11 mouse cellular contexts compared by ENCODE assay signal in genomic region chr7:29430739-29431211, GRCm38 (mm10).
DNase-seq lines count a peak whose midpoint lies in the region; ATAC-seq and TF ChIP-seq lines count a peak whose summit lies in the region.
"Had no signal": no experiment of that assay in that cellular context is flagged by ENCODE, and none has a peak within 500 bp of the region (broad histone marks: within the 10 kb centered on the region; RNA-seq: fewer than 3 reads in every experiment).

No protein-coding gene starts in this region.

- TF ChIP-seq CTCF in lung, embryonic 14.5 days (IDR thresholded peaks at IDR 0.05; ENCODE audit: low read depth) = no peak

- no peaks in the 10 kb centered on the region for H3K9me3 ChIP-seq in forebrain, embryonic 10.5 days
- no peaks in the 10 kb centered on the region for H3K9me3 ChIP-seq in forebrain, embryonic 16.5 days (ENCODE audit: control insufficient read depth, low read length)
- H3K9me3 ChIP-seq in lung, embryonic 14.5 days (ENCODE audit: low read depth, low read length) = no peaks in the 10 kb centered on the region
- H3K9me3 ChIP-seq in hindbrain, embryonic 13.5 days = no peaks in the 10 kb centered on the region
- H3K9me3 ChIP-seq in midbrain, embryonic 16.5 days (replicated peaks; ENCODE audit: control insufficient read depth, low read length, poor library complexity, severe bottlenecking) = no peaks in the 10 kb centered on the region

- peaks cover 53% of the 10 kb centered on the region for H3K4me1 ChIP-seq in forebrain, embryonic 10.5 days
- peaks cover 28% of the 10 kb centered on the region for H3K4me1 ChIP-seq in forebrain, embryonic 16.5 days (replicated peaks; ENCODE audit: control insufficient read depth, insufficient read depth, low read length)
- H3K4me1 ChIP-seq in lung, embryonic 14.5 days (ENCODE audit: insufficient read depth) = peaks cover 7% of the 10 kb centered on the region; the same call in 1 of the 2 replicates
- H3K4me1 ChIP-seq in hindbrain, embryonic 13.5 days (replicated peaks) = peaks cover 43% of the 10 kb centered on the region
- H3K4me1 ChIP-seq in midbrain, embryonic 16.5 days (ENCODE audit: control insufficient read depth, insufficient read depth, low read length) = peaks cover 20% of the 10 kb centered on the region

- WGBS in forebrain, embryonic 10.5 days = 11% methylated on average over 6 of the region's 6 CpGs
- 22% methylated on average over 6 of the region's 6 CpGs for WGBS in forebrain, embryonic 16.5 days
- WGBS in lung, embryonic 14.5 days = 23% methylated on average over 6 of the region's 6 CpGs
- WGBS in hindbrain, embryonic 13.5 days = 3% methylated on average over 6 of the region's 6 CpGs
- WGBS in midbrain, embryonic 16.5 days = 6% methylated on average over 6 of the region's 6 CpGs

- no peak for DNase-seq in forebrain, embryonic 10.5 days (ENCODE audit: extremely low spot score, low spot score)
- DNase-seq in lung, embryonic 14.5 days = peak; percentile 59
- DNase-seq in lung, postnatal 14 days = no peak
- DNase-seq in spleen, postnatal 14 days (ENCODE audit: low spot score in 2 of 2) = no peak
- DNase-seq in frontal cortex, postnatal 14 days (ENCODE audit: low spot score in 2 of 2) = no peak
- DNase-seq: cerebellum, postnatal 14 days; thymus, postnatal 36 days had no signal

- H3K4me2 ChIP-seq in forebrain, embryonic 16.5 days (ENCODE audit: low read length) = no peak overlapping the region
- no peak overlapping the region for H3K4me2 ChIP-seq in lung, embryonic 14.5 days
- no peak overlapping the region for H3K4me2 ChIP-seq in hindbrain, embryonic 13.5 days
- no peak overlapping the region for H3K4me2 ChIP-seq in midbrain, embryonic 16.5 days (ENCODE audit: low read length)

- H3K36me3 ChIP-seq in forebrain, embryonic 10.5 days (replicated peaks) = no peaks in the 10 kb centered on the region
- no peaks in the 10 kb centered on the region for H3K36me3 ChIP-seq in forebrain, embryonic 16.5 days (ENCODE audit: control insufficient read depth, insufficient read depth)
- no peaks in the 10 kb centered on the region for H3K36me3 ChIP-seq in lung, embryonic 14.5 days (ENCODE audit: insufficient read depth)
- no peaks in the 10 kb centered on the region for H3K36me3 ChIP-seq in hindbrain, embryonic 13.5 days
- H3K36me3 ChIP-seq in midbrain, embryonic 16.5 days (ENCODE audit: control insufficient read depth, insufficient read depth, low read length) = no peaks in the 10 kb centered on the region

- ATAC-seq in forebrain, embryonic 16.5 days = no peak
- ATAC-seq in lung, embryonic 14.5 days (ENCODE audit: insufficient read depth) = peak; percentile 26; the same call in 1 of the 2 replicates
- no peak for ATAC-seq in hindbrain, embryonic 13.5 days (ENCODE audit: low FRiP score)
- peak; percentile 44 for ATAC-seq in midbrain, embryonic 16.5 days
- ATAC-seq: intestine, postnatal 0 days had no signal

- H3K9ac ChIP-seq in forebrain, embryonic 16.5 days (replicated peaks; ENCODE audit: low read depth, low read length) = no peak overlapping the region
- no peak overlapping the region for H3K9ac ChIP-seq in lung, embryonic 14.5 days
- H3K9ac ChIP-seq in hindbrain, embryonic 13.5 days = 0 out of 2 replicates have a peak overlapping the region, but pooled peaks have one; percentile 24
- H3K9ac ChIP-seq in midbrain, embryonic 16.5 days (ENCODE audit: low read depth, low read length) = no peak overlapping the region

- 0 out of 2 replicates have a peak overlapping the region, but pooled peaks have one; percentile 4 for H3K27ac ChIP-seq in forebrain, embryonic 10.5 days
- no peak overlapping the region for H3K27ac ChIP-seq in forebrain, embryonic 16.5 days (ENCODE audit: low read length)
- no peak overlapping the region for H3K27ac ChIP-seq in lung, embryonic 14.5 days (ENCODE audit: low read depth)
- peak overlapping the region; percentile 27; the same call in 1 of the 2 replicates for H3K27ac ChIP-seq in hindbrain, embryonic 13.5 days
- peak overlapping the region; percentile 27; the same call in 1 of the 2 replicates for H3K27ac ChIP-seq in midbrain, embryonic 16.5 days (ENCODE audit: low read length)

- H3K27me3 ChIP-seq in forebrain, embryonic 10.5 days (ENCODE audit: poor library complexity, severe bottlenecking) = 0 out of 2 replicates have a peak, but pooled peaks cover 3% of the 10 kb centered on the region
- H3K27me3 ChIP-seq in forebrain, embryonic 16.5 days (replicated peaks; ENCODE audit: control insufficient read depth, insufficient read depth, low read length) = no peaks in the 10 kb centered on the region
- H3K27me3 ChIP-seq in lung, embryonic 14.5 days (ENCODE audit: insufficient read depth, low read length) = no peaks in the 10 kb centered on the region
- no peaks in the 10 kb centered on the region for H3K27me3 ChIP-seq in hindbrain, embryonic 13.5 days
- no peaks in the 10 kb centered on the region for H3K27me3 ChIP-seq in midbrain, embryonic 16.5 days (ENCODE audit: control insufficient read depth, insufficient read depth, low read depth, low read length)

- H3K4me3 ChIP-seq in forebrain, embryonic 10.5 days = no peak overlapping the region
- H3K4me3 ChIP-seq in forebrain, embryonic 16.5 days (replicated peaks; ENCODE audit: low read length) = no peak overlapping the region
- no peak overlapping the region for H3K4me3 ChIP-seq in lung, embryonic 14.5 days (ENCODE audit: low read depth, low read length)
- H3K4me3 ChIP-seq in hindbrain, embryonic 13.5 days = no peak overlapping the region
- H3K4me3 ChIP-seq in midbrain, embryonic 16.5 days (ENCODE audit: low read depth, low read length) = no peak overlapping the region

Comparison
In these comparisons a context has a peak if more than half of its experiments do, and no peak if none do; other contexts are left out.
1. H3K27ac ChIP-seq: peak in forebrain, embryonic 10.5 days (single experiment), hindbrain, embryonic 13.5 days (single experiment) and midbrain, embryonic 16.5 days (single experiment); none in forebrain, embryonic 16.5 days (single experiment) and lung, embryonic 14.5 days (single experiment).
2. ATAC-seq: peak in lung, embryonic 14.5 days (single experiment) and midbrain, embryonic 16.5 days (single experiment); none in forebrain, embryonic 16.5 days (single experiment) and hindbrain, embryonic 13.5 days (single experiment).